Mouse (Mus musculus): ENCODE measurements around the gene Enpp1. TPM values are rescaled to one million over a fixed set of nuclear protein-coding genes. Genes with fewer than 3 reads are reported as not detected.
"Not testable (repeated sequence)": the region's sequence is repeated elsewhere in the genome, so short reads cannot be mapped to it uniquely, and the experiment has no call there.

The Enpp1 gene
- polyA plus RNA-seq, 1 experiment from 2014 or later = 2.6 TPM

DNA sequence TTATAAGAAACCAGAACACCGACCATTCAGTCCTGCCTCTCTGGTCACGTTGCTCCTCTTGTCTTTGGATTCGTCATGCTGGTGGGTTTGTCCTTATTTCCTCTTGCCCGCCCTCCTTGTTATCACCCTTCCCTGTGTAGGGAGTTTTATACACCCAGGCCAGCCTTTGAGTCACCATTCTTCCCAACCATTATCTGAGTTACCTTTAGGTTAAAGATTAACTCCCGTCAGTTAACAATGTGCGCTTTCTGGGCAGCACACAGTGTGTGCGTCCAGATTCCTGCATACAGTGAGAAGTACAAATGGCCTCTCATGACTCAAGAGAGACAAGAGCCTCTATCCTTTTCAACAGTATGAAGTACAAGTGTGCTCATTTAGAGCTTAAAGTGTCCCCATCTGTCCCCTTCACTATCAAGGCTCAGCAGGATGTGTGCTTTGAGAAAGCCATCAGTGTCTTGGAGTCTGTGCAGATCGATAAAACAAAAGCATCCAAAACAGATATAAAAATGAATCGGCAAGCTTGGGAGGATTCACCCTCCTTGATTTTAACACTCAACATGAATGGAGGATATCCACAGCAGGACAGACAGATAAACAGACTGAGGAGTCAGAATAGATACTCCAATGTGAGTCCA is 82.8 kb downstream of the Enpp1 start:
- 84% methylated on average over 9 of the region's 9 CpGs for WGBS
- Histone ChIP-seq H3K9ac (no peak overlapping the region), H3K27me3 (replicated peaks) (no peaks in the 10 kb centered on the region), H3K36me3 (replicated peaks) (no peaks in the 10 kb centered on the region), H3K9me3 (no peaks in the 10 kb centered on the region), H3K4me3 (no peak overlapping the region), H3K27ac (no peak overlapping the region), H3K4me2 (no peak overlapping the region), H3K4me1 (0 out of 2 replicates have a peak, but pooled peaks cover 3% of the 10 kb centered on the region)
- ATAC-seq (replicated peaks) = no peak

DNA sequence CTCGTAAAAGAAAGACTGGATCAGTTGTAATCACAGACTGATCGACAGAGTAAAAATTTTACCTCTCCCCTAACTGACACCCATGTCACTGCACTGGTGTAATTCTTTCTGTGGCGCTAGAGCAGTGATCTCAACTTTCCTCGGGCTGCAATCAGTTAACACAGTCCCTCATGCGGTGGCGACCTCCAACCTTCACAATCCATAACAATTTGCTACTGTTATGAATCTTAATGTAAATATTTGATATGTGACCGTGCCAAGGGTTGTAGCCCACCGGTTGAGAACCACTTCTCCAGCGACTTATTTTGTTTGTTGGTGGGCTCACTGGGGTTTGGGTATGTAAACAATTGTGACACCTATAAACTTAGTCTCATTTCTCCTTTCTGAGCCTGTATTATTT is 83.5 kb downstream of the Enpp1 start:
- no peak for ATAC-seq (replicated peaks)
- H3K27ac ChIP-seq = no peak overlapping the region

DNA sequence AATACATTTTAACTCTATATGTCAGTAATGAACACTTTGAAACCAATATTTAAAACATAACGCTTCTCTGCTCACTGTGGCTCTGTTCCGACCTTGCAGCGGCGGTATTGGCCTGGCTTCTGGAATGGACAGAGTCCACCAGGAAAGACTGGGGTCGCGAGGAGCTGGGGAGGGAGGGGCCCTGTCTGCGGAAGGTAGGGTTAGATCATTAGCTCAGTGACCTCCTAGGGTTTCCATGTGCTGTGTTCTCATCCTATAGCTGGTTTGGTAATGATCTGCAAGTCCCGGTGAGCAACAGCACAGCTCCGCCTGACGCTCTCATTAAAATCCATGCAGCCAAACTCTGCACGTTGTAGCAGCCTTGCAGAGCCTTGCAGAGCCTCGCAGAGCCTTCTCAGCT is 84.7 kb downstream of the Enpp1 start:
- H3K4me2 ChIP-seq = no peak overlapping the region
- no peaks in the 10 kb centered on the region for H3K36me3 ChIP-seq (replicated peaks)
- no peak overlapping the region for H3K4me3 ChIP-seq
- ATAC-seq (replicated peaks) = no peak
- H3K9ac ChIP-seq = no peak overlapping the region
- 66% methylated on average over 12 of the region's 12 CpGs for WGBS
- 0 out of 2 replicates have a peak, but pooled peaks cover 3% of the 10 kb centered on the region for H3K4me1 ChIP-seq
- no peaks in the 10 kb centered on the region for H3K27me3 ChIP-seq (replicated peaks)
- no peaks in the 10 kb centered on the region for H3K9me3 ChIP-seq
- H3K27ac ChIP-seq = no peak overlapping the region

More for the DNA sequence above, 83.5 kb downstream of the Enpp1 start:
- Histone ChIP-seq H3K4me3 (no peak overlapping the region), H3K4me1 (0 out of 2 replicates have a peak, but pooled peaks cover 3% of the 10 kb centered on the region), H3K36me3 (replicated peaks) (no peaks in the 10 kb centered on the region), H3K9me3 (no peaks in the 10 kb centered on the region), H3K9ac (no peak overlapping the region), H3K27me3 (replicated peaks) (no peaks in the 10 kb centered on the region), H3K4me2 (no peak overlapping the region)
- WGBS = 84% methylated on average over 9 of the region's 9 CpGs

DNA sequence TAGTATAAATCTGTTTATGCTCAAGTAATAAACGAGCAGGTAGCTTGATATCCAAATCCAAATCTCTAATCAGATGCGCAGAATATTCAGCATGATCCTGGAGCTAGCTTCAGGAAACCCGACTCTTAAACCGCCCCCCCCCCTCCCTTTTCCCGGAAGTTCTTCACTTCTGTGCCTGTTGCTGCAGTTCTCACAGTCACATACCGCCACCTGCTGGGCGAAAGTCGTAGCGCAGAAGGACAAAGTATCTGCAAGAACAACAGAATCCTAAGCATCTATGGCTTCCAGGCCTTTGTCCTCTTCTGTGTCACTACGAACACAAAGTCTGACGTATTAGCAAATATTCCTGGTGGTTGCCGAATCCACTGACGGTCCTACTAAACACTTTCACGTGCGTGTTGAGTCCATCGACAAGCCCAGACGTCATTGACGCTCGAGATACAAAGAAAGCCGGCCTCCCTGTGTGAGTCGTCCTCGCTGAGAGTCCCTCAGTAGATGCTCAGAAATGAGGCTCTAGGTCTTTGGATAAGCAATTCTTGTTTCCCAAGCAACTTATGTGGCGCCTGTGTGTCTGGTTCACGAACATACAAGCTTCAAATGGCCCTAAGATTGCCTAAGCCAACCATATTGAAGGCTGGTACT is 86.8 kb downstream of the Enpp1 start:
- peak; percentile 77 for ATAC-seq (replicated peaks)
- Histone ChIP-seq H3K27ac (no peak overlapping the region), H3K27me3 (replicated peaks) (no peaks in the 10 kb centered on the region), H3K4me2 (peak overlapping the region; percentile 28), H3K36me3 (replicated peaks) (no peaks in the 10 kb centered on the region), H3K9me3 (no peaks in the 10 kb centered on the region), H3K4me1 (0 out of 2 replicates have a peak, but pooled peaks cover 3% of the 10 kb centered on the region), H3K9ac (no peak overlapping the region), H3K4me3 (no peak overlapping the region)
- WGBS = 29% methylated on average over 24 of the region's 24 CpGs

DNA sequence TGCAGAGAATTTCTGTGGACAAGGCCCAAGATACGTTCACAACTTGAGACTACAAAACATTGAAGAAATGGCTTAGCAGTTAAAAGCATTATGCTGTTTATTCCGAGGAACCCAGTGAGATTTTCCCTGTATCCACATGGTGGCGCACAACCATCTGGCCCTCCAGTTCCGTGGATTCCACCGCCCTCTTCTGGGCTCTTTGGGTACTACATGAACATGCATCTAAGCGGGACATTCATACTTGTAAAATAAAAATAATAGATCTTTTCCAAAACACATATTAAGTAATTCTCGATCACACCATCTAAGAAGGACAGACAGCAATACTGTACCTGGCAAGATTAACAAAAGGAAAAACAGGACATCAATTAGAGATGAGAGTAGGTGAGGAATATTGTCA is 89.4 kb downstream of the Enpp1 start:
- no peak overlapping the region for H3K4me2 ChIP-seq
- H3K9me3 ChIP-seq = no peaks in the 10 kb centered on the region
- no peak overlapping the region for H3K4me3 ChIP-seq
- H3K27me3 ChIP-seq (replicated peaks) = no peaks in the 10 kb centered on the region
- 26% methylated on average over 7 of the region's 7 CpGs for WGBS
- ATAC-seq (replicated peaks) = no peak
- 0 out of 2 replicates have a peak, but pooled peaks cover 3% of the 10 kb centered on the region for H3K4me1 ChIP-seq
- H3K27ac ChIP-seq = no peak overlapping the region
- no peak overlapping the region for H3K9ac ChIP-seq
- no peaks in the 10 kb centered on the region for H3K36me3 ChIP-seq (replicated peaks)

DNA sequence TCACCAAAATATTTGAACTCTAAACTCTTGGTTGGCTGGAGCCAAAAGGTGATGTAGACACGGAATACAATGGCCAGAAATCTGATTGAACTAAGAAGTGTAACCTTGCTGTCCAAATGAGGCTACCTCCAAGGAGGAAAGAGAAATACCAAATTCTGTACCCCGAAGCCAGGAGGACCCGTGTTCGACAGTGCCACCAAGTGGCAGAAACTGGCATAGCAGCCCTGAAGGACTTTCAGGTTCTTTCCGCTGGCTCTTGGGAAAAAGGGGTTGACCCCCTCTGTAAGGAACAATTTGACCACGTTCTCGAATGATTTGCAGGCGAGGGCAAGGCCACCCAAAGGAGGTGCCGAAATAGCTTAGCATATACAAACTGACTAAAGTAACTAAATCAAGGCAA is 90.4 kb downstream of the Enpp1 start:
- Histone ChIP-seq H3K36me3 (replicated peaks) (no peaks in the 10 kb centered on the region), H3K4me3 (no peak overlapping the region), H3K9me3 (no peaks in the 10 kb centered on the region), H3K4me2 (no peak overlapping the region), H3K9ac (no peak overlapping the region), H3K27me3 (replicated peaks) (no peaks in the 10 kb centered on the region), H3K4me1 (0 out of 2 replicates have a peak, but pooled peaks cover 3% of the 10 kb centered on the region), H3K27ac (no peak overlapping the region)
- ATAC-seq (replicated peaks) = no peak
- 40% methylated on average over 9 of the region's 9 CpGs for WGBS

DNA sequence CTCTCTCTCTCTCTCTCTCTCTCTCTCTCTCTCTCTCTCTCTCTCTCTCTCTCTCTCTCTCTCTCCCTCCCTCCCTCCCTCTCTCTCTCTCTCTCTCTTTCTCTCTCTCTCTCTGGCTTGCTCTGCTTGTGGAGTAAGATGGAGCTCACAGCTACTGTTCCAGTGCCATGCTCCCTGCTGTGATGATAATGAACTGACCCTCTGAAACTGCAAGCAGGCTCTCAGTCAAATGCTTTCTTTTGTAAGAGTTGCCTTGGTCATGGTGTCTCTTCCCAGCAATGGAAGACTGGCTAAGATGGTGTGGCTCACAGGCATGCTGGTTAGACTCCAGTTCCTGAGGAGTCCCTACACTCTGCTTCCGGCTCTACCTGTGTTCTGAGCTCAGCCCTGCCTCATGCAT is 95.4 kb downstream of the Enpp1 start:
- 90% methylated on average over 1 of the region's 1 CpGs for WGBS
- not testable (repeated sequence) for H3K9ac ChIP-seq; ATAC-seq (replicated peaks); H3K4me1 ChIP-seq; H3K4me2 ChIP-seq; H3K9me3 ChIP-seq; H3K36me3 ChIP-seq (replicated peaks); H3K27ac ChIP-seq; H3K4me3 ChIP-seq; H3K27me3 ChIP-seq (replicated peaks)

DNA sequence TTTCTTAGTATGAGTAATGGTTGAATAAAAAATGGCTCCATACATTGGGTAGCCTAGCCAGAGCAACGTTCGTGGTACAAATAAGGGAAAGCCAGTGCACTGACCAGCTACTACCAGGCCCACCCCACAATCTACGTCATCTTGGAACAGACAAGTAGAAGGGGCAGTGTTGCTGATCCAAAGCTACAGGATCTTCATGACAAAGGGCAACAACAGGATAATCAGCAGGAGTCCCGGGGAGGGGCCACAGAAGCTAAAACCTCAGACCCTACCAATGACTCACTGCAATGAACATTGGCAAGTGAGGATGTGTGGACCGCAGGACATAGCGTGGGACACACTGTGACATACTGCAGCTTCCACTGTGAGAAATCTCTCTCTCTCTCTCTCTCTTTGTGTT is 96.2 kb downstream of the Enpp1 start:
- WGBS = 81% methylated on average over 6 of the region's 6 CpGs
- H3K4me1 ChIP-seq = no peaks in the 10 kb centered on the region
- ATAC-seq (replicated peaks) = no peak

DNA sequence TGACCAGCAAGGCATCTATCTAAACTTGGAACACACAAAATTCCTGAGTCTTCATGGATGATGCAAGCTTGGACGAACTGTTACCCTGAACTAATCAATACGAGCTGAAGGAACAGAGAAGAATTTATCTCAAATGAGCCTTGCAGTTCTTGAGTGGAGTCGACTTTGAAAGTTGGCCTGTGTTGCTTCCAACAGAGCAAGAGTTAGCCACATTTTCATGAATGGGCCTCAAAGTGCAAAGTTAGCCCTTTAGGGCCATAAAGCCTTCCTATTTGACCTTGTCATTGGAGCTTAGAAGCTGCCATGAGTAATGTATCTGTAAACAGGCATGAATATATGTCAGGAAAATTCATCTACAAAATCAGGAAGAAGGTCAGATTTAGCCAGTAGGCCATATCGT is 97.2 kb downstream of the Enpp1 start:
- 92% methylated on average over 4 of the region's 4 CpGs for WGBS
- Histone ChIP-seq H3K4me1 (no peaks in the 10 kb centered on the region), H3K36me3 (replicated peaks) (no peaks in the 10 kb centered on the region), H3K27ac (no peak overlapping the region), H3K4me3 (no peak overlapping the region), H3K9ac (no peak overlapping the region), H3K4me2 (no peak overlapping the region), H3K9me3 (no peaks in the 10 kb centered on the region), H3K27me3 (replicated peaks) (no peaks in the 10 kb centered on the region)
- no peak for ATAC-seq (replicated peaks)

More for the DNA sequence above, 96.2 kb downstream of the Enpp1 start:
- Histone ChIP-seq H3K27me3 (replicated peaks) (no peaks in the 10 kb centered on the region), H3K9me3 (no peaks in the 10 kb centered on the region), H3K4me3 (no peak overlapping the region), H3K36me3 (replicated peaks) (no peaks in the 10 kb centered on the region), H3K9ac (no peak overlapping the region), H3K27ac (no peak overlapping the region), H3K4me2 (no peak overlapping the region)

DNA sequence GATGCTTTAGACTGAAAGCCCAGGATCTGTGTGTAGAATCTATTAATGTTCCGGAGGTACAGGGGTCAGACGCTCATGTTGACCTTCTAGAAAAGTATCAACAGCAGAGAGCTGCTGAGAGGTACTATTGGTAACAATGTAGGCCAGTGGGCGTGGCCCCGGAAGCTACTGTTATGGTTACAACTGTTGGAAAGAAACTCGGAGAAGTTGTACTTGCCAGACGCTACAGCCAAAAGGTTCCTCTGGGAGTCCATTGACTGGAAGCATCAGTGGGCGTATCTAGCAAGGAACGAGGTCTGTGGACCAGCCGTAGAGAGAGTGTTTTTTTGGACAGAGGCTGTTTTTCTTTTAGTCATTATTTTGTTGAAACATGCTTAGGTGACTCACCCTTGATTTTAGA is 102.2 kb downstream of the Enpp1 start:
- no peak overlapping the region for H3K27ac ChIP-seq
- H3K9ac ChIP-seq = no peak overlapping the region
- ATAC-seq (replicated peaks) = no peak
- H3K4me1 ChIP-seq = no peaks in the 10 kb centered on the region
- no peak overlapping the region for H3K4me2 ChIP-seq
- H3K27me3 ChIP-seq (replicated peaks) = no peaks in the 10 kb centered on the region
- 92% methylated on average over 9 of the region's 9 CpGs for WGBS
- H3K4me3 ChIP-seq = no peak overlapping the region
- H3K9me3 ChIP-seq = no peaks in the 10 kb centered on the region
- no peaks in the 10 kb centered on the region for H3K36me3 ChIP-seq (replicated peaks)

DNA sequence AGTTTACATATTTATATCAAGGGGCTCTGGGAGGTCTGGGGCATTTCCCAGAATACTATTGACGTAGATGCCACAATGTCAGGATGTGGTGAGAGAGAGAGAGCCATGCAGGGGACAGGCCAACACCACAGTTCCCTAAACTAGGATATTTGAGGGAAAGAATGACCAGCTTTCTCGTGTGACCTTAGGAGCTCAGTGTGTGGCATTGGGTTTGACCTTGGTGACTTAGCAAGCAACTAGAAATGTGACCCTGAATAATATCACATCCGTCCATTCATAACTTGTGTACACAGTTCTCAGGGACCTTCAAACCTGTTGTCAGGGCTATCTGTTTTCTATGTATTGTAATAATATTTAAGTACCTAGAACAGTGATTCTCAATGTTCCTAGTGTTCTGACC is 102.8 kb downstream of the Enpp1 start:
- H3K36me3 ChIP-seq (replicated peaks) = no peaks in the 10 kb centered on the region
- no peak for ATAC-seq (replicated peaks)
- no peak overlapping the region for H3K9ac ChIP-seq
- H3K4me1 ChIP-seq = no peaks in the 10 kb centered on the region
- no peaks in the 10 kb centered on the region for H3K27me3 ChIP-seq (replicated peaks)
- 85% methylated on average over 3 of the region's 3 CpGs for WGBS
- no peak overlapping the region for H3K27ac ChIP-seq
- no peaks in the 10 kb centered on the region for H3K9me3 ChIP-seq
- no peak overlapping the region for H3K4me3 ChIP-seq
- no peak overlapping the region for H3K4me2 ChIP-seq

DNA sequence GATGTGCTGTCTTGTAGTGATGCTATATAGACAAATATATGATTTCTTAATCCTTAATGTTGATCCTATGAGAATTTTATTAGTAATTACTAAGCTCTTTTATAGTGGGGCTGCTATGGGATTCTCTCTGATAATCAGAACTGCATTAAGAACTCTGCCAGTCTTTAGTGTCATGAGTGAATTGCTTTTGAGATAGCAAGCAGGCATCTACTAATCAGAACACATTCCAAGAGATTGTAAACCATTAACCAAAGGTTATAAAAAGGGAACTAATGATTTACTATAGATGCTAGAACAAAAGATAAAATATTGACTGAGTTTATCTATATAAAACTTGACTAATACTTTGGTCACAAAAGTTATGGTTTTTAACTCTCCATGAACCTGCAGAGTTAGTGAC is 108.2 kb downstream of the Enpp1 start:
- H3K27me3 ChIP-seq (replicated peaks) = no peaks in the 10 kb centered on the region
- H3K4me1 ChIP-seq = no peaks in the 10 kb centered on the region
- no peak for ATAC-seq (replicated peaks)
- H3K4me2 ChIP-seq = no peak overlapping the region
- H3K27ac ChIP-seq = no peak overlapping the region
- no peak overlapping the region for H3K4me3 ChIP-seq
- H3K9me3 ChIP-seq = no peaks in the 10 kb centered on the region
- no peak overlapping the region for H3K9ac ChIP-seq
- H3K36me3 ChIP-seq (replicated peaks) = no peaks in the 10 kb centered on the region

DNA sequence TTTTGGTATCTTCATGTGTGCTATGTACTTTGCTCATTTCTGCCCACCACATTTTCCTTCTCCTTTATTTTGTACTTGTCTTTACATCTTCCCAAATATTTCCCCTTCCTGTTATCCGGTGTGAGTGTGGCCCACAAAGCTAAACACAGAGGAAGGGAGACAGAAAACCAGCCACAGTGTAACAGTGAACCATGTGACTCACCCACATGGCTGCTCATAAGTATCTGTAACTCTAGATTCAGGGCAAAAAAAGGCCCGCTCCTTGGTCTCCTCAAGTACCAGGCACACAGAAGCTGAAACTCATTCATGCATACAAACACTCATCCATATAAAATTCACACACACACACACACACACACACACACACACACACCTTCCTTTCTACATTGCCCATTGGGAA is 108.9 kb downstream of the Enpp1 start:
- ATAC-seq (replicated peaks) = no peak
- H3K9me3 ChIP-seq = no peaks in the 10 kb centered on the region
- WGBS = 92% methylated on average over 2 of the region's 2 CpGs
- no peaks in the 10 kb centered on the region for H3K36me3 ChIP-seq (replicated peaks)
- H3K4me1 ChIP-seq = no peaks in the 10 kb centered on the region
- no peak overlapping the region for H3K9ac ChIP-seq
- H3K4me3 ChIP-seq = no peak overlapping the region
- no peak overlapping the region for H3K4me2 ChIP-seq
- no peaks in the 10 kb centered on the region for H3K27me3 ChIP-seq (replicated peaks)
- no peak overlapping the region for H3K27ac ChIP-seq

All from midbrain, embryonic 15.5 days (tissue).